10 mouse cellular contexts compared by ENCODE assay signal in genomic region chr1:20905501-20906127, GRCm38 (mm10). TPM values are rescaled to one million over a fixed set of nuclear protein-coding genes. Genes with fewer than 3 reads are reported as not detected.
DNase-seq lines count a peak whose midpoint lies in the region; ATAC-seq and TF ChIP-seq lines count a peak whose summit lies in the region.
"Had no signal": no experiment of that assay in that cellular context is flagged by ENCODE, and none has a peak within 500 bp of the region (broad histone marks: within the 10 kb centered on the region; RNA-seq: fewer than 3 reads in every experiment).

No protein-coding gene starts in this region.

- H3K4me2 ChIP-seq in forebrain, postnatal 0 days (ENCODE audit: low read depth) = no peak overlapping the region
- H3K4me2 ChIP-seq in neural tube, embryonic 14.5 days (ENCODE audit: low read depth, low read length) = no peak overlapping the region
- H3K4me2 ChIP-seq in heart, embryonic 11.5 days = no peak overlapping the region
- H3K4me2 ChIP-seq in intestine, embryonic 15.5 days (replicated peaks) = no peak overlapping the region
- H3K4me2 ChIP-seq: heart, embryonic 15.5 days had no signal

- 22% methylated on average over 8 of the region's 8 CpGs for WGBS in forebrain, postnatal 0 days
- WGBS in neural tube, embryonic 14.5 days = 51% methylated on average over 8 of the region's 8 CpGs
- WGBS in heart, embryonic 11.5 days (ENCODE audit: insufficient replicate concordance) = 86% methylated on average over 8 of the region's 8 CpGs
- WGBS in intestine, embryonic 15.5 days = 88% methylated on average over 8 of the region's 8 CpGs

- no peak overlapping the region for H3K4me3 ChIP-seq in forebrain, postnatal 0 days (ENCODE audit: low read depth, low read length)
- H3K4me3 ChIP-seq in neural tube, embryonic 14.5 days (ENCODE audit: low read depth, low read length) = no peak overlapping the region
- H3K4me3 ChIP-seq in heart, embryonic 11.5 days (ENCODE audit: low read depth, low read length) = no peak overlapping the region
- H3K4me3 ChIP-seq in intestine, embryonic 15.5 days (replicated peaks) = no peak overlapping the region
- H3K4me3 ChIP-seq: heart, embryonic 15.5 days had no signal

- ATAC-seq in forebrain, postnatal 0 days = peak; percentile 90
- peak; percentile 87 for ATAC-seq in neural tube, embryonic 14.5 days (ENCODE audit: low read depth)
- ATAC-seq in heart, embryonic 11.5 days (replicated peaks; ENCODE audit: insufficient number of reproducible peaks, low FRiP score, low TSS enrichment) = no peak
- no peak for ATAC-seq in intestine, embryonic 15.5 days
- ATAC-seq: Patski had no signal

- DNase-seq in cerebellum, adult 8-10 months = peak; percentile 78
- DNase-seq in forebrain, postnatal 0 days = peak; percentile 69
- DNase-seq in layer of hippocampus, postnatal 10 days (ENCODE audit: low spot score in 2 of 2) = peak; percentile 67 to 73
- no peak for DNase-seq in adrenal gland, adult 8-10 months

- no peaks in the 10 kb centered on the region for H3K4me1 ChIP-seq in forebrain, postnatal 0 days (ENCODE audit: insufficient read depth)
- H3K4me1 ChIP-seq in neural tube, embryonic 14.5 days (ENCODE audit: control insufficient read depth, insufficient read depth, low read length) = no peaks in the 10 kb centered on the region
- peaks cover 3% of the 10 kb centered on the region; the same call in 1 of the 2 replicates for H3K4me1 ChIP-seq in heart, embryonic 11.5 days (ENCODE audit: control insufficient read depth, insufficient read depth, low read length)
- no peaks in the 10 kb centered on the region for H3K4me1 ChIP-seq in intestine, embryonic 15.5 days (replicated peaks)
- H3K4me1 ChIP-seq: heart, embryonic 15.5 days had no signal

- H3K36me3 ChIP-seq in forebrain, postnatal 0 days (ENCODE audit: insufficient read depth) = no peaks in the 10 kb centered on the region
- no peaks in the 10 kb centered on the region for H3K36me3 ChIP-seq in neural tube, embryonic 14.5 days (ENCODE audit: control insufficient read depth, insufficient read depth, low read length)
- no peaks in the 10 kb centered on the region for H3K36me3 ChIP-seq in heart, embryonic 11.5 days (ENCODE audit: control insufficient read depth, insufficient read depth, low read length)
- no peaks in the 10 kb centered on the region for H3K36me3 ChIP-seq in intestine, embryonic 15.5 days
- H3K36me3 ChIP-seq: heart, embryonic 15.5 days had no signal

- no peaks in the 10 kb centered on the region for H3K9me3 ChIP-seq in forebrain, postnatal 0 days (ENCODE audit: low read length)
- no peaks in the 10 kb centered on the region for H3K9me3 ChIP-seq in neural tube, embryonic 14.5 days (ENCODE audit: control insufficient read depth, low read length)
- H3K9me3 ChIP-seq in heart, embryonic 11.5 days (replicated peaks; ENCODE audit: control insufficient read depth, low read length) = no peaks in the 10 kb centered on the region
- no peaks in the 10 kb centered on the region for H3K9me3 ChIP-seq in intestine, embryonic 15.5 days
- H3K9me3 ChIP-seq: heart, embryonic 15.5 days had no signal

- peak overlapping the region; percentile 76 for H3K27ac ChIP-seq in forebrain, postnatal 0 days (ENCODE audit: low read depth, low read length)
- peak overlapping the region; percentile 60 for H3K27ac ChIP-seq in neural tube, embryonic 14.5 days (ENCODE audit: low read depth, low read length)
- no peak overlapping the region for H3K27ac ChIP-seq in heart, embryonic 11.5 days (ENCODE audit: low read depth, low read length)
- no peak overlapping the region for H3K27ac ChIP-seq in intestine, embryonic 15.5 days
- H3K27ac ChIP-seq: heart, embryonic 15.5 days; macrophage had no signal

- H3K27me3 ChIP-seq in forebrain, postnatal 0 days (ENCODE audit: insufficient read depth, low read length) = no peaks in the 10 kb centered on the region
- H3K27me3 ChIP-seq in neural tube, embryonic 14.5 days (ENCODE audit: control insufficient read depth, insufficient read depth, low read length) = no peaks in the 10 kb centered on the region
- no peaks in the 10 kb centered on the region for H3K27me3 ChIP-seq in heart, embryonic 11.5 days (ENCODE audit: control insufficient read depth, insufficient read depth, low read length)
- no peaks in the 10 kb centered on the region for H3K27me3 ChIP-seq in intestine, embryonic 15.5 days (replicated peaks)
- H3K27me3 ChIP-seq: heart, embryonic 15.5 days; Patski had no signal

- no peak for TF ChIP-seq CTCF in forebrain, postnatal 0 days (IDR thresholded peaks at IDR 0.05; ENCODE audit: low read depth)

- H3K9ac ChIP-seq in forebrain, postnatal 0 days = no peak overlapping the region
- no peak overlapping the region for H3K9ac ChIP-seq in neural tube, embryonic 14.5 days (replicated peaks; ENCODE audit: low read depth, low read length)
- no peak overlapping the region for H3K9ac ChIP-seq in heart, embryonic 11.5 days (ENCODE audit: low read depth, low read length)
- no peak overlapping the region for H3K9ac ChIP-seq in intestine, embryonic 15.5 days
- H3K9ac ChIP-seq: heart, embryonic 15.5 days had no signal

RNA-seq across cellular contexts. Expression of gene Paqr8, which starts 15.2 kb away (rescaled TPM):
- total RNA-seq in forebrain, postnatal 0 days (2014; rRNA removed) = 45.5 and 55.9 TPM in 2 replicates
- polyA plus RNA-seq in forebrain, postnatal 0 days (2015; fragmentation: Nextera tagmentation; extraction: Ambion mirVana) = 14.9 and 25.8 TPM in 2 replicates
- total RNA-seq in layer of hippocampus, postnatal 10 days (2021) = 100 to 1,000 TPM in 1 of 2 experiments, 10 to 100 TPM in 1; 93.1 to 132 TPM
- polyA plus RNA-seq in neural tube, embryonic 14.5 days (2014; fragmentation: Nextera tagmentation; extraction: Ambion mirVana) = 33.2 and 35.6 TPM in 2 replicates
- 10 to 100 TPM; 57.6 to 67.3 (median 63.0) TPM for total RNA-seq in adrenal gland, adult 8-10 months (2022)
- 3.0 and 4.8 TPM in 2 replicates for polyA plus RNA-seq in heart, embryonic 11.5 days (2014; fragmentation: Nextera tagmentation; extraction: Ambion mirVana)
- 5.8 and 6.1 TPM in 2 replicates for polyA plus RNA-seq in intestine, embryonic 15.5 days (2015; fragmentation: Nextera tagmentation; extraction: Ambion mirVana)

RNA-seq across cellular contexts. Expression of gene Efhc1, which starts 45.8 kb away (rescaled TPM):
- total RNA-seq in forebrain, postnatal 0 days (2014; rRNA removed) = 3.0 and 7.6 TPM in 2 replicates
- 2.2 and 3.1 TPM in 2 replicates for polyA plus RNA-seq in forebrain, postnatal 0 days (2015; fragmentation: Nextera tagmentation; extraction: Ambion mirVana)
- total RNA-seq in layer of hippocampus, postnatal 10 days (2021) = 1 to 10 TPM; 4.2 to 4.5 TPM
- polyA plus RNA-seq in neural tube, embryonic 14.5 days (2014; fragmentation: Nextera tagmentation; extraction: Ambion mirVana) = 0.95 and 1.9 TPM in 2 replicates
- 1 to 10 TPM; 2.7 to 4.0 (median 3.6) TPM for total RNA-seq in adrenal gland, adult 8-10 months (2022)
- 0.66 and 1.3 TPM in 2 replicates for polyA plus RNA-seq in heart, embryonic 11.5 days (2014; fragmentation: Nextera tagmentation; extraction: Ambion mirVana)
- 1.4 and 2.2 TPM in 2 replicates for polyA plus RNA-seq in intestine, embryonic 15.5 days (2015; fragmentation: Nextera tagmentation; extraction: Ambion mirVana)

Comparison
In these comparisons a context has a peak if more than half of its experiments do, and no peak if none do; other contexts are left out.
1. ATAC-seq: peak in forebrain, postnatal 0 days (single experiment) and neural tube, embryonic 14.5 days (single experiment); none in heart, embryonic 11.5 days (single experiment) and intestine, embryonic 15.5 days (single experiment).
2. H3K27ac ChIP-seq: peak in forebrain, postnatal 0 days (single experiment) and neural tube, embryonic 14.5 days (single experiment); none in heart, embryonic 11.5 days (single experiment) and intestine, embryonic 15.5 days (single experiment).